Mouse (Mus musculus): ENCODE measurements at regions not wholly inside any gene's neighbourhood (a gene's known extent, or its start where the extent isn't known, plus 50 kb on each side); places are given as distances from the start of the nearest gene placed in this dataset.

DNA sequence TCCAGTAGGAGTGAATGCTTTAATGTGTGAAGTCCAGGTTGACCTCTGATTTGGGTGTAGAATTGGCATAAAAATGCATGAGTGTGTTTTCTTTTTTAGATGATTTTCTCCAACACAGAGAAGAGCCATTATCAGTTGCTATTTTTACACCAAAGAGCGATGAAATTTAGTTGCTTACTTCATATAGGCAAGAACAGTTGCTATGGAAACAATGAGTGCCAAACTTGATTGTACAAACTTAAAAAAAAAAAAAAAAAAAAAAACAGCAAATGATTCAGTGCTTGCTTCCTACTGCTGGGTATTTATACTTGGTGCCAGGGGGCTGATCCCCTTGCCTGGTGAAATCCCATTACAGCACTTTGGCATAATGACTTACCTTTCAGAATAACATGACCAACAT lies 268.0 kb downstream of the Sec23a start:
- in situ Hi-C loops (cut with MseI, MboI) = loop anchor here (10.0 kb wide), 1 partner anchor 61 kb away; no protein-coding TSS in a partner anchor

DNA sequence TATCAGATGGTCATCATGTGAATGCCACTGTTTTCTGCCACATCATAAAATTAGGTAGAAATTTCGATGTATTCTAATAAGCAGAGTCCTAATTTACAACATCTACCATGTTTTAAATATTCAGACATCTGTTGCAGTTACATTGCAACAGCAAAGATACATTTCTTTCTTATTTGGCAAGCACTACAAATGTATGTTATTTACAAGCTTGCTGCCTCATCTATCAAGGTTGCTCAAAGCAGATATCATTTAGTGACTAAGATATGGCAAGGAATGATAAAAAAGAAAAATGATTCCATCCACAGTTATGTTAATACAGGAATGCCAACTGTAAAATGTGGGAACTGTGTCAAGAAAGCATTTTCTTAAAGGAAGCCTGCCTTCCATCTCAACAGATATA lies 283.7 kb downstream of the Sec23a start:
- in situ Hi-C loops (cut with MseI, MboI) = no loop called here

GRCm38 (mm10) chr12:58727547-58727946 lies 284.3 kb downstream of the Sec23a start:
- in situ Hi-C loops (cut with MseI, MboI) = no loop called here

GRCm38 (mm10) chr12:58717908-58718307 lies 293.9 kb downstream of the Sec23a start:
- in situ Hi-C loops (cut with MseI, MboI) = no loop called here

DNA sequence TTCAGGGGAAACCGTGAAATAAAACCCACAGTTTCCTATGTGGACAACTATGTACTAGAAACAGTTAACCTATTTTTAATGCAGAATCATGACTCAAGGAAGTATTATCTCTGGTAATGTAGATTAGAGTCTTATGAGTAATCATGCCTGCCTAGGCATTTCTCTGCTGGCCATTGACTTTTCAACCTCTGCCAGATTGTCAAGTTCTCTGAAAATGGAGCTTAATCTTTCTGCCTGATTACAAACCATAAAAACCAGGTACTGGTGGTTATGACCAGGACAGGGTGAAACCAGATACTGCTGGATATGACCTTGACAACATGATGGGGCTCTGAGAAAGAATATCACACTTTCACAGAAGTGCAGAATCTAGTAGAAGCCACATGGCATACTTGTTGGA lies 297.6 kb downstream of the Sec23a start:
- in situ Hi-C loops (cut with MseI, MboI) = no loop called here

GRCm38 (mm10) chr12:58695680-58696079 lies 316.1 kb downstream of the Sec23a start:
- in situ Hi-C loops (cut with MseI, MboI) = no loop called here

DNA sequence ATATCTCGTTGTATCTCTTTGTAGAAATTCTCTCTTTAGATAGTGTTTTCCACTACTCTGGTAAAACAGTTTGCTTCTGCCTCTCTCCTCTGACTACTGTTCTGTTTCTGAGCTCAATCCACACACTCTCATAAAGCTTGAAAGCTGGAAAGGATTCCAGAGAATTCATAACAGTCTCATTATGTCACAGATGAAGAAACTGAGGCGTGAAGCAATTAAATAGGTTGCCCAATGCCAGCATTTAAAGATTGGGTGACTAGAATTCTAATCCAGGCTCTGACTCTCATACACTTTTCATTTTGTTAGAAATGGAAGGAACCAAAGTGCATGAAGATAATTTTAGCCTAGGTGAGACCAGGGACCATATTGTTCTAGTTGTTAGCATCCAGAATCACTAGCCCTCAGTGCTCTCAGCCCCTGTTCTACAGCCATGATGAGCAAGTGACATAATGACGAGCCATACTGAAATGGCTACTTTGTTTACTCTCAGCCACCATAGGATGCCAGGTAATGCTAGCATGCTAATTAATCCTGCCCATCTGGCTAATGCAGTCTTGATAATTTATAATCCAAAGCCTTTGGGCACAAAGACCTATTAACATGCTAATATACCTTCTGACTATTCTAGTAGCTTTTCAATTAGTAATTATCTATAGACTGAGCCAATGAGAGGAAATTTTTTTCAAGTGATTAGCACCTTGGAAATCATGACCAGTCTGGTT lies 341.7 kb downstream of the Sec23a start:
- in situ Hi-C loops (cut with MseI, MboI) = no loop called here

DNA sequence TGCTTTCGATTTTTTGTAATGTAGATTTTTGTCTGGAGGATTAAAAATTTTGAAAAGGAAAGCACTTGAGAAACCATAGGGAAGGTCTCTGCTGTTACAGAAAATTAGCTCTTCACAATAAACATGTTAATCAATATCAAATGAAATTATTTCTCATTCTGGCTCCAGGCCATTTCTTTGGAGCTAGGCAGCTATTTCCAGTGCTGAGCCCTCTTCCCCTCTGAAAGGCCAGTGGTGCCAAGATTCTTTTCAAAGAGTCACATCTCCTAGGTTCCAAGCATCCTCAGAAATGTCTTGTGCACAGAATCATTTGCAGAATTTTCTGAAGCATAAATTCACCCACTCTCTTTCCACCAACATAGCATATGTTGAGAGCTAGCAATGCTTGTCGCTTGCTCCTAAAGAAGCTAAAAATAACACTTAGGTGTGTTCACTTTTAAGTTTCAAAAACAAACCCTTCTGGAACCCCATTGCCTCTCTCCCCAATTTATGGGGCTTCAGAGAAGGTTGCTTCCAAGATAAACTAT lies 357.2 kb downstream of the Sec23a start:
- in situ Hi-C loops (cut with MseI, MboI) = no loop called here

GRCm38 (mm10) chr12:58653751-58654150 lies 358.1 kb downstream of the Sec23a start:
- in situ Hi-C loops (cut with MseI, MboI) = no loop called here

DNA sequence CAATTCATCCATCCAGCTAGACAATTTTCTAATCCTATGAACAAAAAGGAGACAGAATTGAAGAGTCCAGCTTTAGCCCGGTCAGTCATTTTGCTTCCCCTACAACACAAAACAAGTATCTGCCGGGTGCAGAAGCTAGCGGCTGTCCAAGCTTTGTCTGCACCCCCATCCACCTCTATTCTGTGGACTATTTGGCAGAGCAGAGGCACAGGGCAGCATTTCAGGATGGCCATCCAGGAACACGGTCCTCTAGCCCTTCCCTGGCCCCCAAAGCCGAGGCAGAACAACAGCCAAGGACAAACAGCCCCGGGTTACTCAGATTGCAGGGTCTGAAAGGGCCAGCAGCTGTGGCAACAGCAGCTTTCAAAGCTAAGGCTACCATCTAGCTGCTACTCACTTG lies 358.6 kb downstream of the Sec23a start:
- in situ Hi-C loops (cut with MseI, MboI) = no loop called here

DNA sequence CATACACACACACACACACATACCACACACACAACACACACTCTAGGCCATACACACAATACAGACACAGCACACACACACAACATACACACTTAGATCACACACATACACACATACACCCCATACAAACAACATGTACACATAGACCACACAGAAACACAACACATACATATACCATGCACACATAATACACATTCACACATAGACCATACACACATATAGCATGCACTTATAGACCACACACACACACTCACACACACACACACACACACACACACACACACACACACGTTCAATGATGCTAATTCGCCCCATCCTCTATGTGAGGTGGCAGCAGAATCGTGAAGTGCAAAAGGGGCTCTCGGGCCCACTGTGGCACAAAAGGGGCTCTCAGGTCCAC lies 359.1 kb downstream of the Sec23a start:
- in situ Hi-C loops (cut with MseI, MboI) = no loop called here

- in situ Hi-C loops (cut with MseI, MboI) = no loop called here
Observed at GRCm38 (mm10) chr12:58648322-58648721, 363.5 kb downstream of the Sec23a start.

GRCm38 (mm10) chr12:58643843-58644242 lies 368.0 kb downstream of the Sec23a start:
- in situ Hi-C loops (cut with MseI, MboI) = no loop called here

- in situ Hi-C loops (cut with MseI, MboI) = no loop called here
Observed at GRCm38 (mm10) chr12:58639478-58639877, 370.4 kb upstream of the Clec14a start.

DNA sequence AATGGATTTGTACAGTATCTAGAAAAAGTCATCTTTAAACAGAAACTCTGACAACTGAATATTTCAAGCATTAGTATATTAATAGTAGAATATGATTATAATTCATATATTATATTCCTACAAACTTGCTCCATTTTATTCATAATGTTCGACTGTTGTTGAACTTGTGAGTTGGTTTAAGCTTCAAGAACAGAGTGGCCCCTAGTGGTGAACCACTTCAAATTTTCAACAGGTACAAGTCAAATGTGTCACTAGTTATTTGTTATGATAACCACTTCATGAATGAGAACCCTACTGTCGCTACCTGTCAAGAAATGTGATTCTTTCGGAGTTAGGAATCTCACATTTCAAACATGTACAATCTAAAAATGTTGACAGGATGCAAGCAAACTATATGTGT lies 369.2 kb upstream of the Clec14a start:
- in situ Hi-C loops (cut with MseI, MboI) = no loop called here

DNA sequence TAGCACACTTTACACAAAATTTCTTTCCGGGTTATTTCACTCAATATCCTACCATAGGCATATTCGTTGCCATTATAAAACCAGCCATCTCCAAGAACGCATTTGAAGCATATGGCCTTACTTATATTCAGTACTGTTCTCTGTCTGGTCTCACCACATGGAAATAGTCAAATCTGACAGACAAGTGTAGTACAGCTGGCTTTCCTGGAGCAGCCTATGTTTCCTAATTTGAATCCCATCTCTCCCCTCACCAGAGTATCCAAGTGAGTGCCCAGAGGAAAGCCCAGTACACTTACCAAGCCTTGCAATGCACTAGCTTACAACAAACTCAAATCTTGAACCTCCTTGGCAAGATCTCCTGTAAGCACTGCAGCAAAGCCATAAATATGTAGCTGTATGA lies 363.4 kb upstream of the Clec14a start:
- in situ Hi-C loops (cut with MseI, MboI) = no loop called here

- in situ Hi-C loops (cut with MseI, MboI) = no loop called here
Observed at GRCm38 (mm10) chr12:58628817-58629216, 359.7 kb upstream of the Clec14a start.

DNA sequence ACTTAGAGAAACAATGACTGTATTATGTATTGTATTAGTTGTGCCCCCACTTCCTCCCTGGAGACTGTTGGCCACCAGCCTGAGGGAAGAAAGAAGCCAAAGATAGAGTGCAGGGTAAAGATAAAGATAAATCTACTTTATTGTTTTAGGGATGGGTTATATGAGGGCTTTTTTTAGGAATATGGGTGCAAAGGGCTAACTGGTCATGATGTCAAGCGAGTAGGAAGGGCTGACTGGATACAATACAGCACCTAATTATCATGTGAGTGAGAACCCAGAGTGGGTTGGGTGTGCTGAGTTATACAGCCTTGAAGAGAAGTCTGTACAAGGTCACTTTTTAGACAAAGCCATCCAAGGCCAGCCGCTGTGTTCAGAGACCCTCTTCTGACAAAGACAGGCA lies 356.1 kb upstream of the Clec14a start:
- in situ Hi-C loops (cut with MseI, MboI) = no loop called here

DNA sequence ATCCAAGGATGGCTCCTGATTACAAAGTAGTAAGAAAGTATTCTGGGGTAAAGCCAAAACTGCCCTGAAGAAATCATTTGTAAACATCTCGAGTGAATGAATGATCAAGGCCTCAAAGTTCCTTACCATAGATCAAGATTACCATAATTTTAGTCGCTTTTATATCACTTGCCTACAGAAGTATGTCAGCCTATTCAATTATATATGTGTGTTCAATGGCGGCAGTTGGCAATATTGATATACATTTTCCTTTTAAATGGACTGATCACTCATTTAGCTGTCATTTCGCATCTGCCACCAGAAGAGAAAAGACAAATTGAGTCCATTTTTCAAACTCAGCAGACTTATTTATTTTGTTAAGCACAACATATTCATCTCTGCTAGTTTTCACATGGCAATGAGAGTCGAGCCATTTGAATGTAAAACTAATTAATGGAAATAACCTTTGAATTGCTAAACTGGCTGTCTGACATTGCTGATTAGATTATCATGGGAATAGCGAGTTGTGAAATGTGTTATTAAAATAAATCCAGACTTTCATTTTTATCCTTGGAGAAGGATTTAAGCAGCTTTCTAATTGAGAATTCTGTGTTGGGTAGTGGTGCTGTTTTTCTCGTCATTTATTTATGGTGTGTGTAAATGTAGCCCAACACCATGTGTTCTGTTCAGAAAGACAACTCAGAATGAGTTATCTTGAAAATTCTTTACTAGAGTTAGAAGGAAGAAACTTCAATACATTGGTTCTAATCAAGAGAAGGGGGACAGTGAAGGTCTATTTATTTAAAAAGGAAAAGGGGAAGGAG lies 350.6 kb upstream of the Clec14a start:
- in situ Hi-C loops (cut with MseI, MboI) = no loop called here

DNA sequence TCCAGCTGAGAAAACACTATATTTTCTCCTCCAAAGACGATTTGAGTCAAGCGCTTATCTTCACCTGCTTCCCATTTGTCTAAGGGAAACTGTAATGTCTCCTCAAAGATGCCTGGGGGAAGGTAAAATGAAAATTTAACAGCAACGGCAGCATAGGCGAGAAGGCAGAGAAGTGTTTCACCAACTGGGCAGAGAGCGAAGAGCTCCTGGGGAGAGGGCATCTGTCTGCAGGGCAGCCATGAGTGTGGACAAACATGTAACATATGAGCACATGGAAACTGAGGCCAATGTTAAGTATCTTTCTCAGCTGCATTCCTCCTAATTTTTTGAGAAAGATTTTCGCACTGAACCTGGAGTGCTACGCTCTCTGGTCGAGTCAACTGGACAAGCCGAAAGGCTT lies 325.7 kb upstream of the Clec14a start:
- in situ Hi-C loops (cut with MseI, MboI) = no loop called here

GRCm38 (mm10) chr12:58591480-58591829 lies 322.4 kb upstream of the Clec14a start:
- in situ Hi-C loops (cut with MseI, MboI) = no loop called here

GRCm38 (mm10) chr12:58590547-58591479 lies 321.7 kb upstream of the Clec14a start:
- in situ Hi-C loops (cut with MseI, MboI) = no loop called here
